Mouse (Mus musculus) 3134 (cell line): Measurements from ENCODE around the gene Kcnk1.

Source experiments
- DNase-seq: peaks from one replicate; pipeline ENCODE4 v3.0.0-alpha.2; 2011; ENCODE audit warnings: low spot score; ENCODE audit not compliant: insufficient read length; ENCODE audit errors: extremely low read depth

Gene Kcnk1

GRCm38 (mm10) chr8:125996031-125996839 lies 1.3 kb downstream of the Kcnk1 start:
- no peak for DNase-seq

- no peak for DNase-seq
These were observed 2.0 kb downstream of the Kcnk1 start for GRCm38 (mm10) chr8:125996980-125997379.

GRCm38 (mm10) chr8:125997550-125997949 lies 2.6 kb downstream of the Kcnk1 start:
- DNase-seq: no peak

GRCm38 (mm10) chr8:125999842-126000395 lies 4.9 kb downstream of the Kcnk1 start:
- no peak for DNase-seq

GRCm38 (mm10) chr8:126003546-126003945 lies 8.6 kb downstream of the Kcnk1 start:
- no peak for DNase-seq

- no peak for DNase-seq
These were observed 10.0 kb downstream of the Kcnk1 start for GRCm38 (mm10) chr8:126004953-126005352.

- no peak for DNase-seq
These were observed 11.5 kb downstream of the Kcnk1 start for GRCm38 (mm10) chr8:126006310-126006990.

GRCm38 (mm10) chr8:126007538-126008330 lies 12.8 kb downstream of the Kcnk1 start:
- no peak for DNase-seq

GRCm38 (mm10) chr8:126008945-126009344 lies 14.0 kb downstream of the Kcnk1 start:
- DNase-seq: no peak

GRCm38 (mm10) chr8:126010900-126011299 lies 15.9 kb downstream of the Kcnk1 start:
- no peak for DNase-seq

GRCm38 (mm10) chr8:126012334-126012733 lies 17.4 kb downstream of the Kcnk1 start:
- no peak for DNase-seq

- DNase-seq: no peak
These were observed 18.7 kb downstream of the Kcnk1 start for GRCm38 (mm10) chr8:126013646-126014045.

- no peak for DNase-seq
These were observed 27.0 kb downstream of the Kcnk1 start for GRCm38 (mm10) chr8:126021932-126022331.

GRCm38 (mm10) chr8:126023706-126024305 lies 28.8 kb downstream of the Kcnk1 start:
- no peak for DNase-seq

- DNase-seq: no peak
These were observed 29.9 kb downstream of the Kcnk1 start for GRCm38 (mm10) chr8:126024891-126025290.

- DNase-seq: no peak
These were observed 31.2 kb downstream of the Kcnk1 start for GRCm38 (mm10) chr8:126026121-126026520.

GRCm38 (mm10) chr8:126026584-126026983 lies 31.6 kb downstream of the Kcnk1 start:
- no peak for DNase-seq

GRCm38 (mm10) chr8:126027486-126027885 lies 32.5 kb downstream of the Kcnk1 start:
- no peak for DNase-seq

- DNase-seq: no peak
These were observed 34.0 kb downstream of the Kcnk1 start for GRCm38 (mm10) chr8:126028941-126029340.

- DNase-seq: no peak
These were observed 37.8 kb downstream of the Kcnk1 start for GRCm38 (mm10) chr8:126032776-126033175.

GRCm38 (mm10) chr8:126035046-126035445 lies 40.1 kb downstream of the Kcnk1 start:
- DNase-seq: no peak
